Mouse (Mus musculus) ES-Bruce4 (cell line): ENCODE data around the gene Scgb1a1.

ENCODE experiments used
- CTCF ChIP-seq: IDR thresholded peaks from one replicate; pipeline ENCODE4 v1.8.1; 2011; ENCODE audit warnings: low read depth, low read length
- EP300 ChIP-seq: IDR thresholded peaks from 2 replicates; pipeline ENCODE4 v1.6.1; 2011; ENCODE audit warnings: low read depth, low read length; ENCODE audit not compliant: insufficient read depth
- POLR2A ChIP-seq: IDR thresholded peaks from one replicate; pipeline ENCODE4 v1.8.1; 2011; ENCODE audit warnings: low read length; ENCODE audit not compliant: insufficient read depth

DNA sequence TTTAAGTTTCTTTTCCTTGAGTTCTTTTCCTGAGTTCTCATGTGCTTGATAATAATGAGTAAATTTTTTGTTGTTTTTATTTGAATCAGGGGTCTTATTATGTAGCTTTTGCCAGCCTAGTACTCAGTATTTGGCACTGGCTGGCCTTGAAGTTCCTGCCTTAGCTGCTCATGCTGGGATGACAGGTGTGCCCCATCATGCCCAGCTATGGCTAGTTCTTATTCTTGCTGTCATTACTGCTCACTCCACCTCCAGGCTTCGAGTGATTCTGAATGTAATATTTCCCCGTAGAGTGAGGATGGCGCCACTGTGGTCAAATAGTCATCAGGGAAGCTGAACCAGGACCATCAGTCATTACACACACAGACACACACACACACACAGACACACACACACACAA lies 23.9 kb downstream of the Scgb1a1 start:
- TF ChIP-seq CTCF (no peak), POLR2A (no peak), EP300 (no peak)
